Mouse (Mus musculus): ENCODE data around the gene Gm28729. TPM values are rescaled to one million over a fixed set of nuclear protein-coding genes. Genes with fewer than 3 reads are reported as not detected.
A peak's percentile ranks its signal among the peaks of the same experiment; 100 is the strongest.
"Not testable (repeated sequence)": the region's sequence is repeated elsewhere in the genome, so short reads cannot be mapped to it uniquely, and the experiment has no call there.

Gene Gm28729
- 0.17 TPM in 1 of 2 replicates, not detected in the other for polyA plus RNA-seq (2015; fragmentation: Nextera tagmentation; extraction: Ambion mirVana)

DNA sequence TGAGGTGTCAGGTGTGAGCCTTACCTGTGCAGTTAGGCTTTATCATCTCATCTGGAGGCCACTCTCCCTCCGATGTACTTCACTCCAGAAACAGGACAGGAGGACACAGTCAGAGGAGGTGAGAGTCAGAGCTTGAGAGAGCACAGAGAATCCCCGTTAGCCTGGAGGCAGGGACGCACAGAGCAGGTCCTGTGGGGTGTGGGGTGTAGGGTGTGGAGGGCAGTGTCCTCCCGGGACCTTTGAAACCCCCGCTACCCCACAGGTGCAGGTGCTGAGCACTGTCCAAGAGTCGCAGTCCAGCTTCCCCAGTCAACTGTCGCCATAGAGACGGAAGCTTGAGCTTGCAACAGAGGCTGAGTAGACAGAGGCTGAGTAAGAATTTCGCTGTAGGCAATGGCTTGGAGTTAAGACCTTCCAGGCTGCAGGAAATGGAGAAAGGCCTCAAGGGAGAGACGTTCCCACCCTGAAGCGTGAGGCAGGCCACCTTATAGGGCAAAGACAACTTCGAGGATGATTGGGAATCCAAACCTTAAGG, at the start of gene Gm28729:
Gm28729 (minus strand) TSS at position 293 of the 535 bp plus-strand sequence.
- no peak for DNase-seq (ENCODE audit: low spot score)

- peak; percentile 22 for DNase-seq (ENCODE audit: low spot score)
Observed at GRCm38 (mm10) chr9:96573252-96573651, 48.2 kb upstream of the Gm28729 start.

DNA sequence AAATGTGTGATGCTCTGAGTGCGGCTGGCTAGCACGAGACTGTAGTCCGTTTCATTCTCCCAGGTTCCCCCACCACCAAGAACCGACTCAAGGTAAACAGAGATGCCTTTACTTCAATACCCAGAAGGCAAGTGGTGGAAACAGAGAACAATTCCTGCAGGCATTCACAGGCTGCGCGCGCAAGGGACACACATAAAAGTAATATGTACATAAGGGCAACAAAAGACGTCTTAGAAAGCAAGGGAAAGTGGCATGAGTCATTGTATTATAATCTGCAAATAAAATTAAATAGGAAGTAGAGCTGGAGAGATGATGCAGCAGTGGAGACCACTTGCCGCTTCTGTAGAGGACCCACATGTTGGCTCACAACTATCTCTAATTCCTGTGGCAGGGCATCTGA, 47.7 kb upstream of the Gm28729 start:
- no peak for DNase-seq (ENCODE audit: low spot score)

- DNase-seq (ENCODE audit: low spot score) = no peak
Observed at GRCm38 (mm10) chr9:96566470-96566996, 41.5 kb upstream of the Gm28729 start.

DNA sequence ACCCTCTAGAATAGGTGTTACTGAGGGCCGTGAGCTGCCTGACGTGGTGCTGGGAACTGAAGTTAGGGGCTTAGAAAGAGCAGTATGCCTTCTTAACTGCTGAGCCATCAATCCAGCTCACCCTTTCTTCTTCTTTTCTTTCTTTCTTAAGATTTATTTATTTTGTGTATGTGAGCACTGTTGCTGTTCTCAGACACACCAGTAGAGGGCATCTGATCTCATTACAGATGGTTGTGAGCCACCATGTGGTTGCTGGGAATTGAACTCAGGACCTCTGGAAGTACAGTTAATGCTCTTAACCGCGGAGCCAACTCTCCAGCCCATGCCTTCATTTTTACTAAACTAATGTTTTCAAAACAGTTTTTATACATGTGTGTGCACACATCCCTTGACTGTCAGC, 38.4 kb upstream of the Gm28729 start:
- DNase-seq (ENCODE audit: low spot score) = no peak

GRCm38 (mm10) chr9:96559148-96559547, 34.1 kb upstream of the Gm28729 start:
- no peak for DNase-seq (ENCODE audit: low spot score)

GRCm38 (mm10) chr9:96558594-96558993, 33.5 kb upstream of the Gm28729 start:
- DNase-seq (ENCODE audit: low spot score) = no peak

DNA sequence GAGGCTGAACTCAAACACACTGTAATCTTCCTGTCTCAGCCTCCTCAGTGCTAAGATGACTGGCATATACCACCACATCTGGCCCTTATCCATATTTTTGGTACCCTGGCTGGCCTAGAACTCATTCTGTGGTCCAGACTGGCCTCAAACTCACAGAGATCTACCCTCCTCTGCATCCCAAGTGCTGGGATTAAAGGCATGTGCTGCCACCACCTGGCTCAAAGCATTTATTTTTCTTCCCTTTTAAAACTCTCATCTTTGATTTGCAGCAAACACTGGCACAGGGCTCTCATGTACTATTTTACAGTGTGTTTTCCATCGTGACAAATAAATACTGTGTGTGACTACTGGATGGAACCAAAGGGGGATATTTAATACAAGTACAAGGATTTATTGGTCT, 29.0 kb upstream of the Gm28729 start:
- DNase-seq (ENCODE audit: low spot score) = no peak

- DNase-seq (ENCODE audit: low spot score) = no peak
Observed at GRCm38 (mm10) chr9:96545410-96545809, 20.3 kb upstream of the Gm28729 start.

GRCm38 (mm10) chr9:96543643-96544640, 18.9 kb upstream of the Gm28729 start:
- peak; percentile 61 for DNase-seq (ENCODE audit: low spot score)

- DNase-seq (ENCODE audit: low spot score) = no peak
Observed at GRCm38 (mm10) chr9:96538916-96539315, 13.9 kb upstream of the Gm28729 start.

GRCm38 (mm10) chr9:96537615-96537919, 12.5 kb upstream of the Gm28729 start:
- no peak for DNase-seq (ENCODE audit: low spot score)

DNA sequence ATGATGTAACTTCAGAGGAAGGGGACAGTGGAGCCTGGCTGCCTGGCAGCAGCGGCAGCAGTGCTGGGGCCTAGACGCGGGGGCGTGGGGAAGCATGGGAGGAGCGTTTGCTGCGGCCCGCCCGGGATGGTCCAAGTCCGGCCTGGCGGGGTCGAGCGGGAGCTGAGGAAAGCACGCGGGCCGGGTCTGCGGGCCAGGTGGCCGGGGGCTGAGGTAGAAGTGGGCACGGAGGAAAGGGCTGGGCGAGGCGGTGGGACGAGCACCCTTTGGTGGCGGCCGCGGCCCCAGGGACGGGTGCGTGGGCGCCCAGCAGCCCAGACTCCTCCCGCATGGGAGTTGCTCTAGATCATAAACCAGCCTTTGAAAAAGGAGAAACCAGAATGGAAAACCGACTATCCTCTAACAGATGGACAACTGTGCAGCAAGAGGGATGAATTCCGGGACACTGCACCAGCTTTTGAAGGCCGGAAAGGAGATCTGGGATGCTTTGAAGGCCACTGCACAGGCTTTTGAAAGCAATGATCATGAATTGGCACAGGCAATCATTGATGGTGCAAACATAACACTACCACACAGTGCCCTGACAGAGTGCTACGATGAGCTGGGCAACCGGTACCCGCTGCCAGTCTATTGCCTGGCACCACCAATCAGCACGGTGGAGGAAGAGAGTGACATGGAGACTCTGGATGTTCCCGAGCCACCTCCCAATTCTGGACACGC, 12.0 kb upstream of the Gm28729 start:
- DNase-seq (ENCODE audit: low spot score) = no peak

GRCm38 (mm10) chr9:96536093-96536492, 11.0 kb upstream of the Gm28729 start:
- DNase-seq (ENCODE audit: low spot score) = not testable (repeated sequence)

- DNase-seq (ENCODE audit: low spot score) = no peak
Observed at GRCm38 (mm10) chr9:96535431-96535830, 10.4 kb upstream of the Gm28729 start.

DNA sequence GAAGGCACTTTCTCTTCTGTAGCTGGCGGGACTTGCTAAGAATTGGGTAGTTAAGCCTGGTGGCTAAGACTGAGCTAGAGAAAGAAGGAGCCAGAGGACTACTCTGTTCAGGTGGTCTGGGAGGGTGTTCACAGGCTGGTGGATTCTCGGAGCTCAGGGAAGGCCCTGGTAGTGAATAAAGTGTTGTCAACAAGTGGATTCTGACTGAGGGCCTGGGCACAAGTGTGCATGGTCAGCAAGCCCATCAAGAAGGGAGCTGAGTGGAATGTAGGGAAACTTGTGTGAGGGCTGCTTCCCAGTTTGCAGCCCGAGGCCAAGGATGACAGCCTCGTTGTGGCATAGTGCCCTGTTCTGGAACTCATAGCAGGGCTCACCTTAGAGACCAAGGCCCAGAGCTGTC, 9.2 kb upstream of the Gm28729 start:
- no peak for DNase-seq (ENCODE audit: low spot score)

- no peak for DNase-seq (ENCODE audit: low spot score)
Observed at GRCm38 (mm10) chr9:96533476-96533875, 8.4 kb upstream of the Gm28729 start.

DNA sequence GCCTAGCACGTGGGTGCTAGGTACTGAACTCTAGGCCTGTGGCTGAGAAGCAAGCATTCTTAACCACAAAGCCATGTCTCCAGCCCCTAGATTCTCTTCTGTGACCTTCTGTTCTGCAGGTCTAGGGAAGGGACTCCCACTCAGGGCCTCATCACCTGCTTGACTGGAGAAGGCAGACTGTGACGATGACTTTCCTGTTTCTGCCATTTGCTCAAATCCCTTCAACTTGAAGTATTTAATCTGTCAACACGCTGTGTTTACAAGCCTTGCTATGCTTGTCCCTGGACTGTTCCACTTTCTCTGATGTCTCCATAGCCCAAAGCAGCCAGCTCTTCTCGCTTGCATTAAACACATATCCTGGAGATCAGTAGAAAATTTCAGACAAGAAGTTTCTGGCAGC, 7.5 kb upstream of the Gm28729 start:
- no peak for DNase-seq (ENCODE audit: low spot score)

DNA sequence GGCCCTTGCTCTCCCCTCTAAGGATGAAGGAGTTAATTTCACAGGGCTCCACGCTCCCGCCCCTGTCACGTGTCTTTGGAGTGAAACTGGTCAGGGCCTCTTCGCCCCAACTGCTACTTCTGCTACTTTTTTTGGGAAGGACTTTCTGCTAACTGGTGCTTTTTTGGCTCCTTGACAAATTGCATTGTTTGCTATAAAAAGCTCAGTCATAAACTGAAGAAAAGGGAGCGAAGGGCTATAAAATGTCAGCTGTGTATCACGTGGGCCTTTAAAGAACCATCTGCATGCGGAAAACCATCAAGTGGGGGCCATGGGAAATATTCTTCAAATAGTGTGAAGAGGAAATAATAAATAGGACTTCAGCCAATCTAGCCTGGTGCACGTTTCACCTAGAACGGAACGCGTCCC, 5.6 kb upstream of the Gm28729 start:
- no peak for DNase-seq (ENCODE audit: low spot score)

DNA sequence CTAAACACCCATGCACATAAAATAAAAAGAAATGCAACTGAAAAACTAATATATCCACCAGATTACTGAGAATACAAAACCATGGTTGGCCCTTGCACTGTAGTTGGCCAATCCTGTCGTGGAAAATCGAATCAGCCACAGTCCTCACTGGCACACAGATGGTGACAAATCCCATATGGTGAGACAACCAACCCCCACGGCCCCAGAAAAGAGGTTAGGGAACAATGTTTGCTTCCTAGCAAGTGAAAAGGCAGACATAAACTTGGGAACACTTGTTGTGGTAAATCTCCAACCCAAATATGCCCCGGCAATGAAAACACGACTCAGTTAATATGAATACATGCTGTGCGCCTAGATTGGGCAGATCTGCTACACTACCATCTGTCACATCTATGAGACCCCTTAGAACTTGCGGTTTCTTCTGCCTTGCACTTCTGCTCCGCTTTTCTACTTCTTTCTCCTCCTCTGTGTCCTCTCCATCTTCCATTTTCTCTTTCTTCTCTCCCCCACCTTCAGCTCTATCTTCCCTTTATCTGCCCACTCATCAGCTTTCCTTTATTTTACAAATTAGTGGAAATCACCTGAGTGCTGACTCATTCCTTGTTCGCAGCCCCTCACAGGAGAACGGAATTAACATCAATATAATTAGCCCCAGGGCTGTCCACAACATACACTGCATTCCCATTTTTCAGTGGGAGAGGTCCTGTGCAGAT, 5.1 kb upstream of the Gm28729 start:
- DNase-seq (ENCODE audit: low spot score) = no peak

DNA sequence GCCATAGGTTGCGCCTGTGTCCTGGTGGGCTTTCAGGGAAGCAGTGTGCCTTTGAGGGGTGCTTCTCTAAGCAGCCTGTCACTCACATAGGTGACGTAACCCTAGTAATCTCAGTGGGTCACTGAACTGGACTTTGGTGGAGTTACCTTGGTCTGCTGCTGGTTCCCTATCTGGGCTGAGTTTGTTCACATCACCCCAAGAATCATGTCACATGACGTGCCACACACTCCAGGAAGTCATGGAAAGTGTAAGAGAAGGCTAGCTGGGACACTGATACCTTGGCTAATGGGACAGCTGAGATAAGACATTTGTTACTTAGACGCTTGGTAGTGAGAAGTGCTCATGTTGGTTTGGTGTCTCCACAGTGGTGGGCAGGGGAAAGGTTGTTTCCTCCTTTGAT, 947 bp upstream of the Gm28729 start:
- DNase-seq (ENCODE audit: low spot score) = no peak

All from thymus, postnatal 0 days (tissue).